Mouse (Mus musculus): ENCODE data around the gene Rac2.

Gene Rac2

GRCm38 (mm10) chr15:78588900-78589299 is 16.3 kb upstream of the Rac2 start:
- DNase-seq (ENCODE audit: low read depth, low spot score), result no peak

DNA sequence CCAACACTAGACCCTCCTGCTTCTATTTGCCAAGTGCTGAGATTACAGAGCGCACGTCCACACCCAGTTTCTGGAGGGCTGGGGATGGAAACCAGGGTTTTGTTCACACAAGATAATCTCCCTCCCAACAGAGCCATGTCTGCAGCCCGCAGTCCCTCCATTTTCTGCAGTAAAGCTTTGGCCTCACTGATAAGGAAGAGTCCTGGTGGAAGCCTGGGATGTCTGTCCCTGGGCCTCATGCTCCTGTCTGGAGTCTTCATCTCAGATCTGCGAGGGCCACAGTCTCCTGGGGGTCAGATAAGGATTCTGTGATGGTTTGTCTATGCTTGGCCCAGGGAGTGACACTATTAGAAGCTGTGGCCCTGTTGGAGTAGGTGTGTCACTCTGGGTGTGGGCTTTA is 15.5 kb upstream of the Rac2 start:
- no peak for DNase-seq (ENCODE audit: low read depth, low spot score)

DNA sequence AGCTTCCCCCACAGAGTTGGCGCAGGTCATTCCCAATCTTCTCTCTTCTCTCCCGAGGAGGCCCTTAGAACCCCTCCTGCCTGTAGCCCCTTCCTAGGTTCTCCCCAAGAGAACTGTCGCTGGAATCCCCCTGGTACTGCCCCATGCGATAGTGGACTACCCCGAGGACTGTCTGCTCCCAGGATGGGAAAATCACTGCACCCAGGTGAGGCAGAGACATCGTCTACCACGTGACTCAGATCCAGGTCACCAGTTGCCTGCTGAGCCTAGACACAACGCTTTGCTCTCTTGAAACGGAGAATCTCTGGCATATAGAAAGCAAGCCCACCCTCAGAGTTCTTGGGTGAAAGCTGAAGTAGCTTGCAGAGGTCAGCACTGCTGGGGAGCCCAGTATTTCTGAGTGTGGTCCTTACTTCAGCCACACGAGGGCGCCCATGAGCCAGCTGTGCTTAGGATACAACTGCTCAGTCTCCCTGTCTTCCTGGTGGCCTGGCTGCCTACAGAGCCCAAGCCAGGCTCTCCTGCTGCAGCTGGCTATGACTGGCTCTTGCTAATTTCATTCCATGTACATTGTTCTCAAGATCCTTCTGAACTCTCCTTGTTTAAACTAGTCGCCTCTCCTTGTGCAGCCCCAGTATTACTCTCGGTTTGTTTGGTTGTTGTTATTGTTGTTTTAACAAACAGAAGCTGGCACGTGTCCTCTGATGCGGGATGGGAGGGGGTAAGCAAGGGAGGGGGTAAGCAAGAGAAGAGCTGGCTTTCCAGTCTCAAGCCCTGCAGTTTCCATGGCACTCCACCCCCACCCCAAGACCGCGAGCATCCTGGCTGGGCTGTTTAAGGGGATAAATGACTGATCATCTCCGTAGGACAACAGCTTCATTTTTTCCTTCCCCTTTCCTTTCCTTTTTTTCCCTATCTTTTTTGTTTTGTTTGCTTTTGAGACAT is 14.7 kb upstream of the Rac2 start:
- DNase-seq (ENCODE audit: low read depth, low spot score), result peak; percentile 71

DNA sequence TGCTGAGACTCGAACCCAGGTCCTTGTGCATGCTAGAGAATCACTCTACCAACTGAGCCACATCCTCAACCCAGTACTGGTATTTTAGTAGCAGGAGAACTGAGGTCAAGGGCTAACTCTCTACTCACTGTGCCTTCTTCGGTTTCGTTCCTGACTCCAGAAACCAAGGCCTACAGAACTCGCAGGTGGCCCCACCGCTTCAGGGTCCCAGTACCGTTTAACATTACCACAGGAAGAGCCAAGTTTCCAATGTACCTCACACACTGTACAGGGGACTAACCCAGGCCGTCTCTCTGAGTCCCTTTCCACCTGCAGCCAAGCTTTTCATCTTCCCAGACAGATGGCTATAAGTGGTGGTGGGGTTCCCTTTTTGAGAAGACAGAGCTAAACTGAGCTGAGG is 12.8 kb upstream of the Rac2 start:
- no peak for DNase-seq (ENCODE audit: low read depth, low spot score)

DNA sequence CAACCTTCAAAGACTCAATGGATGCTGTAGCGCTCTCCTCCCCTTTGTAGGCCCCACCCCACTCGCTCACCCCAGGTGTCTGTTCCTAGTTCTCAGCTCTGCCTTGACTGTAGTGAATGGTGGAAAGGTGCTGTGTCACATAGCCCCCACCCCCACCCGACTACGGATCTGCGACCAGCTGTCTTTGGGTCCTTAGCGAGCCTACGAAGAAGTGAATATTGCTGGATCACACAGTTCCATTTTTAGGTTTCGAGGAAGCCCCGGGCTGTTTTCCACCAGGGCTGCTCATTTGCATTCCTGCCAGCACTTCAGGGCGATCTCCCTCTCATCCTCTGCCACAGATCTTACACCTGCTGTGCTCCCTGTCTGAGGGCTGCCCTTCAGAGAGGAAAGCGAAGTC is 10.8 kb upstream of the Rac2 start:
- no peak for DNase-seq (ENCODE audit: low read depth, low spot score)

DNA sequence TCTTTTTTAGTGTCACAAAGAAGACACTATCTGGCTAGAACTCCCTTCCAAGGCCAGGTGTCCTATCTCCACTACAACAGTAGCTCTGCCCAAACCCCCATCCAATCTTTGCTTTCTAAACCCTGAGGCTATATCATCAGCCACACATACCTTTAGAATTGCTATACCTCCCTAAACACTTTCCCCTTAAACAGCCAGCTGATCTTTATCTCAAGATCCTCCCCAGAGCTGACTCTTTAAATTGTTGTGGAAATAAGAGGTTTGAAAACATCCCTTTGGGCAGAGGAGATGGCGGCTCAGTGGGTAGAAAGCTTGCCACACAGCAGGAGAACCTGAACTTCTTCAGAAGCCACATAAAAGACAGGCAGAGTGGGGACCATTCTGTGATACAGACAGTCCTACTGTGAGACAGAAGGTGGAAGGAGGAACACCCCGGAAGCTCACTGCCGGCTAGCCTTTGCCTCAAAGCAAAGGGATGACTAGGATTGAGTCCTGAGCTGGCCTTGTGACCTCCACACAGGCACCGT is 3.8 kb upstream of the Rac2 start:
- DNase-seq (ENCODE audit: low read depth, low spot score), result no peak

GRCm38 (mm10) chr15:78572270-78572600 is 348 bp downstream of the Rac2 start:
- DNase-seq (ENCODE audit: low read depth, low spot score), result no peak

- DNase-seq (ENCODE audit: low read depth, low spot score), result no peak
These were observed 871 bp downstream of the Rac2 start for GRCm38 (mm10) chr15:78571554-78572269.

DNA sequence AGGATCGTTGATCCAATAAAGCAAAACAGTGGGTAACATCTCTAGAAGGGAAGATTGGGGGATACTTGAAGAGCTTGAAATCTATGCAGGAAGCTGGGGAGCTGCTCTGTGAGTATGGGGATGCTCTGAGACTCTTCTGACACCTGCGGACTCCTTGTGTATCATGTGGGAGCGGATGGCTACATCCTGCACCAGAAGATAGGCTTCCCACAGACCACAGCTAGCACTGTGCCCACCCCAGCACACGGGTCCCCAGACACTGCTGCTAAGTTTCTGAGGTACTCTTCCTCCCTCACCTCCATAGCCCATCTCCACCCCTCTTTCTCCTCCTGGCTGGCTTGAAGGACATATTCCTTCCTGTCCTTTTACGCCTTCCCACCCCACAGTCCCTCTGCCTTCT is 2.4 kb downstream of the Rac2 start:
- no peak for DNase-seq (ENCODE audit: low read depth, low spot score)

GRCm38 (mm10) chr15:78567608-78568120 is 4.9 kb downstream of the Rac2 start:
- DNase-seq (ENCODE audit: low read depth, low spot score), result no peak

GRCm38 (mm10) chr15:78564764-78565435 is 7.7 kb downstream of the Rac2 start:
- DNase-seq (ENCODE audit: low read depth, low spot score), result no peak

DNA sequence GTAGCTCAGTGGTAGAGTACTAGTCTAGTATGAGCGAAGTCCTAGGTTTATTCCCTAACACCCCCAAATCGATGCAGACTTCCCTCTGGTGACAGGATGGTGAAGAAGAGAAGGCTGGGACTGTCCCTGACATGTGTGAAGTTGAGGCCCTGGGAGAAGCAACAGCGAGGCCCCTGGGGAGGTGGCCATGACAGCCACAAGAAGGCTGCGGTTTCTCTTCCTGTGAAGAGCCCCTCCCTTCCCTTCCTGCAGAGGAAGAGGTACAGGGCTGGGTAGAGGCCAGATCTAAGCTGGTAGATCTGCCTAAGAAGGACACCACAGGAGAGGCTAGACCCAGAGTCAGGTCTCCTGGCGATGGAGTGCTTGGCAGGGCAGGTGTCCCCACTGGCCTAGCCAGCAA is 8.6 kb downstream of the Rac2 start:
- no peak for DNase-seq (ENCODE audit: low read depth, low spot score)

DNA sequence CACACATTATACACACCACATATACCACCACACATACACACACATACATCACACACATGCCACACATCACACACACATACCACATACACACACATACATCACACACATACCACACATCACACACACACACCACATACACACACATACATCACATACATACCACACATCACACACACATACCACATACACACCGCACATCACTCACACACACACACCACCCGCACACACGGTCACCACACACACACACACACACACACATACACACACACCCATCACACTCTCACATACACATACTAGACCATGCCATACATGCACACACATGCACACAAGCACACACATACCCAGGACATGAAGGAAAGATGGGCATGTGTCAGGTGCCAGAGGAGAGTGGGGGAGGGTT is 9.2 kb downstream of the Rac2 start:
- DNase-seq (ENCODE audit: low read depth, low spot score), result no peak

- no peak for DNase-seq (ENCODE audit: low read depth, low spot score)
These were observed 13.2 kb downstream of the Rac2 start for GRCm38 (mm10) chr15:78559141-78559979.

- DNase-seq (ENCODE audit: low read depth, low spot score), result no peak
These were observed 14.7 kb downstream of the Rac2 start for GRCm38 (mm10) chr15:78557693-78558535.

- DNase-seq (ENCODE audit: low read depth, low spot score), result no peak
These were observed 17.9 kb downstream of the Rac2 start for GRCm38 (mm10) chr15:78554545-78555313.

GRCm38 (mm10) chr15:78549189-78549734 is 23.3 kb downstream of the Rac2 start:
- no peak for DNase-seq (ENCODE audit: low read depth, low spot score)

DNA sequence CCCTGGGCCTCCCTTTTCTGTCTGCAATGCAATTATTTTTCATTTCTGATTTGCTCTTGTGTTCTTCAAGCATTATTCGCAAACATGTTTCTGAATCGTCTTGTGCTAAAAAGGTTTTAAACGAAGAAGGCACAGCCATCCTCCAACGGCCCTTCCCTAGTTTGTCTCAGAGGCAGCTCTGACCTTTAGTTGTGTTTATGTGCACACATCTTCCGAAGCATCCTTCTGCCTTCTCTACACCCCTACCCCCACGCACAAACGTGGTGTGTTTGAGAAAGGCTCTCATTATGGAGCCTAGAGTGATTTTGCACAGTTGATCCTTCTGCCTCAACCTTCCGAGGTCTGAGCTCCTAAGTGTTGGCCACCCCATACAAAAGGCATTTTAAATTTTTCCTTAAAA is 23.9 kb downstream of the Rac2 start:
- DNase-seq (ENCODE audit: low read depth, low spot score), result no peak

- no peak for DNase-seq (ENCODE audit: low read depth, low spot score)
These were observed 24.3 kb downstream of the Rac2 start for GRCm38 (mm10) chr15:78548336-78548665.
